Mouse (Mus musculus): ENCODE results near the gene Cadps2. TPM values are rescaled to one million over a fixed set of nuclear protein-coding genes. Genes with fewer than 3 reads are reported as not detected.

The Cadps2 gene
- total RNA-seq, 2 experiments from 2014 or later: 82.4 to 91.4 TPM

DNA sequence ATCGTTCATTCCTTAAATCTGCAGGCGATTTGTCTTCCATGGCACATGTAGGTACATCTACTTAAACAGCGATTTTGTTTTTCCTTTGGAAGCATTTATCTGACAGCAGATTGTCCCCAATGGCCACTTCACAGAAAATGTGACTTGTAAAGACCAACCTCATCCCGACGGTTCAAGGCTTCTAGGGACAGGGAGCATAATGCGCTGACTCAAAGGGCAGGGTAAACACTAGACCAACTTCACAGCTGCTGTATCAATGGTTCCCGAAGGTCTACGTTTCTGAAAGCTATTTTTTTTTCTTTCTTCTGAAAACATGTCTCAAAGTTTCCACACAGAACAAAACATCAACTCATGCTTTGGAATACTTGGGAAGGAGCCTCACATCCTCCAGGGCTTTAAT, 524.3 kb downstream of the Cadps2 start:
- no peak overlapping the region for H3K4me3 ChIP-seq
- intact Hi-C loops (cut with DNase I): no loop called here
- no peak for DNase-seq (ENCODE audit: extremely low spot score in 1 of 2, low spot score in 2 of 2)
- no peak for TF ChIP-seq CTCF (IDR thresholded peaks at IDR 0.05)
- H3K27ac ChIP-seq: no peak overlapping the region

DNA sequence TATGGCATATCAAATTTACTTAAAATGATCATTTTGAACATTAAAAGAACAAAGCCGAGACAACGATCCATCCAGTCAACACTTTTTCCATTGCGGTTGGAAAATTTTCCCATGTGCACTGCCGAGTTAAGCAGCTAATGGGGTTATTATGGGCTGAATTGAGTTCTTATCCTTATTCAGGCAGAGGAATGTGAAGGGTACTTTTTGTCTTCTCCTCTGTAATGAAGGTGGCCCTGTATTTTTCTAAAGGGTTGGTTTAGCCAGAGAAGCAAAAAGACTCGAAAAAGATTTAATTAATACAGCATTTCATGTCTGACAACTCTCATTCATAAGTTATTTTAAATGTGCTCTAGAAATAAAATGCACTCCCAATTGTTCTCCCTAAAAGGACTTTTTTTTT, 524.9 kb downstream of the Cadps2 start:
- DNase-seq (ENCODE audit: extremely low spot score in 1 of 2, low spot score in 2 of 2): no peak
- Histone ChIP-seq H3K27ac (no peak overlapping the region), H3K4me3 (no peak overlapping the region)
- intact Hi-C loops (cut with DNase I): no loop called here
- TF ChIP-seq CTCF (IDR thresholded peaks at IDR 0.05): no peak

DNA sequence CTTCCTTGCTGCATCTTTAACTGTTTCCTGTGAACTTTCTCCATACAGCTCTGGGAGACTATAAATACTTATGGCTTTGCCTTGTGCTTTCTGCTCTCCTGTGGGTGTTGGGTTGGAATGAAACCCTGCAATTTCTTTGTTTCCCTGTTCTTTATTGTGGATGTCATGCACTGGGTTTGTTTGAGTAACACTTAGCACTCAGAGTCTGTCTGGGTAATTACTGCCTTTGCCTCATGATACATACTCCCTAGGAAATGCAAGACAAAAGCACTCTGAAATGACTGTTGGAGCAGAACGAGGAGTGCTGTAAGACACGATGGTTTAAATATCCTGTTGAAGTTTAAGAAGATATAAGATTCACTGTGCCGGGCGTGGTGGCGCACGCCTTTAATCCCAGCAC, 533.2 kb downstream of the Cadps2 start:
- Histone ChIP-seq H3K4me3 (no peak overlapping the region), H3K27ac (no peak overlapping the region)
- no peak for TF ChIP-seq CTCF (IDR thresholded peaks at IDR 0.05)
- DNase-seq (ENCODE audit: extremely low spot score in 1 of 2, low spot score in 2 of 2): no peak
- intact Hi-C loops (cut with DNase I): no loop called here

DNA sequence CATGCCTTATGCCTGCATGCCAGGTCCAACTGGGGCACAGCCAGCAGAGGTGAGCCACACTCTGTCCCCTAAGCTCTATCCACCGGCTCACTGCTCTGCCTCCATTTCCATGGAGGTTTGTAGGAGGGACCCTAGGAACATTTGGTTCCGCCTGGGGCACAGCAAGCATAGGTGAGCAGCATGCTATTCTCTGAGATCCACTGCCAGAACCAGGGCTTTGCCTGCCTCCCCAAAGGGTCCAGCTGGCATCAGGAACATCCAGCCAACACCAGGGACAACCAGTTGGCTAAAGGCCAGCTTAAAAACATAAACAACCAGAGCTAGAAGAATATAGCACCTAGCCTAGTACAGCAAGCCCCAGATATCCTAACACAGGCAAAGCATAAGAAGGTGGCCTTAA, 540.6 kb downstream of the Cadps2 start:
- DNase-seq (ENCODE audit: extremely low spot score in 1 of 2, low spot score in 2 of 2): no peak
- no peak overlapping the region for H3K4me3 ChIP-seq
- no peak for TF ChIP-seq CTCF (IDR thresholded peaks at IDR 0.05)
- intact Hi-C loops (cut with DNase I): no loop called here
- H3K27ac ChIP-seq: no peak overlapping the region

DNA sequence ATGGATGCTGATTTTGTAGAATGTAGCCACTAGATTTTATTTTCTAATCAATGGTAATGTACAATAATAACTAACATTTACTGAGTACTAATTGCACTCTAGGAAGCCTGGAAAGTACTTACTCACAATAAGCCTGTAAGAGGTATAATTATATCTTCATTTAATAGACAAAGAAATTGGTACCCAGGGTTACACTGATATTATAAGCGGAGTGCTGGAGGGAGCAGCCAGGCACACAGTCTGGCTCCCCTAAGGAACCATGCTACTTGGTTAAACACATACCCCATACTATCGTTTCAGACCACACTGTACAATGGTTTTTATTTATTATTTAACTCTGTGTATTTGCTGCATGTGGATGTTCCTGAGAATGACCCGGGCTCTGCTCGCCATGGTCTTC, 544.5 kb downstream of the Cadps2 start:
- intact Hi-C loops (cut with DNase I): no loop called here

DNA sequence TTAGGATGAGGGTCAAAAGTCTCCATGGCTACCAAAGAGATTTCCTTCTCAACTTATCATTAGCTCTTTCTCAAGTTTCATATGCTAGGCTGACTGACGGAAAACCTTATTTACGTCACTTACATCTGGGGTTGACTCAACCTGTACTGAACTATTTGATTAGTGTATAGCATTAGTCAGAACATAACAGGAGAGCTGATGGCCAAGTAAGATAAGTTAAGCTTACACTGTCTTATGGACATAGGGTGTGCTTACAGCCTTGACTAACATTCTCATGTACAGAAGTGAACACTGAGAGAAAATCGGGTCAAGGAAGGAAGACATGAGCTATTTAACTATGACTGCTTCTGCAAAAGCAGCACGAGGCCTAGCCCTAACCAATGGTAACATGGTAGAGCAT, 550.5 kb downstream of the Cadps2 start:
- no peak for DNase-seq (ENCODE audit: extremely low spot score in 1 of 2, low spot score in 2 of 2)
- intact Hi-C loops (cut with DNase I): no loop called here
- H3K27ac ChIP-seq: no peak overlapping the region
- no peak overlapping the region for H3K4me3 ChIP-seq
- no peak for TF ChIP-seq CTCF (IDR thresholded peaks at IDR 0.05)

More for the DNA sequence above, 544.5 kb downstream of the Cadps2 start:
- H3K4me3 ChIP-seq: no peak overlapping the region
- TF ChIP-seq CTCF (IDR thresholded peaks at IDR 0.05): no peak
- no peak overlapping the region for H3K27ac ChIP-seq
- DNase-seq (ENCODE audit: extremely low spot score in 1 of 2, low spot score in 2 of 2): no peak

DNA sequence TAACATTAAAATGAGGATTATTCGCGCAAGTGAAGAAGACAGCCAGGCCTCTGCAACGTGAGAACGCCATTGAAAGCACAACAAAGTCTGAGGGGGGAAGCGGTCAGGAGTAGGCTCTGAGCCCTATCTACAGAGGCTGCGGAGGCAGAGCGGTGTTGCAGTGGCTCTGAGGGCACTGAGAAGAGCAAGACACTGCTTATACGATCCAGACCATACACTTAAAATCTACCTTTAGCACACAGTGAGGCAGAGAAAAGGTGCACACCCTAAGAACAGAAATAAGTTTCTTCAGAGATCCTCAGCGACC, 557.8 kb downstream of the Cadps2 start:
- intact Hi-C loops (cut with DNase I): no loop called here
- no peak for DNase-seq (ENCODE audit: extremely low spot score in 1 of 2, low spot score in 2 of 2)
- Histone ChIP-seq H3K4me3 (no peak overlapping the region), H3K27ac (no peak overlapping the region)
- TF ChIP-seq CTCF (IDR thresholded peaks at IDR 0.05): no peak

DNA sequence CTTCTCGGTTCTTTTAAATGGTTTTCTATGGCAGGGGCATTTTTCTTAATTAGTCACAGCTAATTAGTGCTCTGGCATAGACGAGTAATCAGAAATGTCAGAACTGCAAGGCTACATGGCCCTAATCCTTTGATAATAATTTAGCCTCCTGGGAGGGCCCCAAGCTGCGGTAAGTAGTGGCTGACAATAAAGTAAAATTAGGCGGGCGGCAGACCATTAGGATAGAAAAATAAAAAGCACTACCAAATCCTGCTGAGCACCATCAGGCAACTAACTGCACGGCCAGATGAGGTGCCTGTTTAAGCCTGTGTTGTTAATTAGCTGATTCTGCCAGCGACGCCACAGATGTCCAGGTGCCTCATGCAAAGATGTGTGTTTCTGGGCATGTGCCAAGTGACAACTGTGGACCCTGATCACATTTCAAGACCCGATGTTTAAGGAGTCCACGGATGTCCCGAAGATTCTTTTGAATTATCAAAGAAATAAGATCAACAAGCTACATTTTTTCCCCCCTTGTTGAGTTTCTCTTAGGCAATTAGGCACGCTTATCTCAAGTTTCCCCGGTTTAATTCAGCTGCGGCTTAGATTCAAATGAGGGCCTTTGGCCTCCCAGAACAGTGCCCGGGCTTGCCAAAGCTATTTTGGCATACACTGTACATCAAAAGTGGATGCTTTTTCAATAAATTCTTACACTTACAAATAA, 558.3 kb downstream of the Cadps2 start:
- TF ChIP-seq CTCF (IDR thresholded peaks at IDR 0.05): no peak
- intact Hi-C loops (cut with DNase I): no loop called here
- DNase-seq (ENCODE audit: extremely low spot score in 1 of 2, low spot score in 2 of 2): no peak

DNA sequence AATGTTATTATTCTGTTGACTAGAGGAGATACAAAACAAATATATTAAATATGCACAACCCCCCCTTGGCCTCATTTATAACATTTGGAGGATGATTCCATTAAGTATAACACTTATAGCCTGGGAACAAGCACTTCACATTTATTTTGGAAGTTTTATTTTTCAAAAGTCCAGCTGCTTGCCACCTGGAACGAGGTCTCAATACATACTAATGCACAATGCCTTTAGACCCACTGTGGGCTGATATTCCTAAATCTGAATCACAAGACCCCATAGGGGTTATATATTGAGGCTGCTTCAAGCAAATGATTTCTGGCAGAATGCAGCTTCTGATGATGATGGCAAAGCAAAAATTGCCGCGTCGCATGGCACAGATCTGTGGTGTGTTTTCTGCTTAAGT, 565.7 kb downstream of the Cadps2 start:
- H3K4me3 ChIP-seq: no peak overlapping the region
- intact Hi-C loops (cut with DNase I): no loop called here
- TF ChIP-seq CTCF (IDR thresholded peaks at IDR 0.05): no peak

More for the DNA sequence above, 558.3 kb downstream of the Cadps2 start:
- Histone ChIP-seq H3K4me3 (no peak overlapping the region), H3K27ac (no peak overlapping the region)

DNA sequence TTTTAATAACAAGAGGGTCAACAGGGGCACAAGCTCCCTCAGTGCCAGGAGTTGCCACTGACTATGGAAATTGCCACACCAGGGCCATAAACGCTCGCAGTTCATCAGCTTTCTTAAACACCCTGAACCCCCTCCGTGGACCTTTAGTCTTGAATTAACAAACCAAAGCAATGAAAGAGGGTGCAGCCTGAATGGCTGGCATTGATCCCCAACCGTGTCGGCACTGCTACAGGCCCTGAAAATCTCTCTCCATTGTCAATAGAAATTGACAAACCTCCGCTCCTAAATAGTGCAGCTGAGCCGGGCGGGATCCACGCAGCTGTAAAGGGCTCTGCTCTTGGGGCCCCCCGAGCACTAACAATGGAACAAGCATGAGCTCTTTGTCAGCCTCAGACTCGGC, 566.2 kb downstream of the Cadps2 start:
- Histone ChIP-seq H3K4me3 (no peak overlapping the region), H3K27ac (no peak overlapping the region)
- intact Hi-C loops (cut with DNase I): no loop called here
- no peak for DNase-seq (ENCODE audit: extremely low spot score in 1 of 2, low spot score in 2 of 2)
- TF ChIP-seq CTCF (IDR thresholded peaks at IDR 0.05): no peak

More for the DNA sequence above, 565.7 kb downstream of the Cadps2 start:
- no peak overlapping the region for H3K27ac ChIP-seq
- DNase-seq (ENCODE audit: extremely low spot score in 1 of 2, low spot score in 2 of 2): no peak

DNA sequence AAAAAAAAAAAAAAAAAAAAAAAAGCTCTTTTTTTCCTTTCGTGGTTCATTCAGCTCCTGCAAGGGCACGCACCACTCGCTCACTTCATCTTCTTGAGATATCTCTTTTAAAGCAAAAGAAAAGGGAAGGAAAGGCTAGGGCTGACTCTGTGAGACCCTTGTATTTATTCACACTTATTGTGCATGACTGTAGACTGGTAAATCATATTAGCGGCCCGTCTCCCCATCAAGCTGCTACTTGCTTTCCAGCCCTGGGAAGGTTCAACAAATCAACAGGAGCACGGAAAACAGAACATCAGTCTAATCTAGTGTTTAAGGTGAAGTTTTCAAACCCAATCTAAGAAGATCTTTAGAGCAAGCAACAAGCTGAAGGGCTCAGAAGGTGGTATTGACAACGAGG, 566.7 kb downstream of the Cadps2 start:
- Histone ChIP-seq H3K27ac (no peak overlapping the region), H3K4me3 (no peak overlapping the region)
- intact Hi-C loops (cut with DNase I): no loop called here
- TF ChIP-seq CTCF (IDR thresholded peaks at IDR 0.05): no peak
- DNase-seq (ENCODE audit: extremely low spot score in 1 of 2, low spot score in 2 of 2): no peak

DNA sequence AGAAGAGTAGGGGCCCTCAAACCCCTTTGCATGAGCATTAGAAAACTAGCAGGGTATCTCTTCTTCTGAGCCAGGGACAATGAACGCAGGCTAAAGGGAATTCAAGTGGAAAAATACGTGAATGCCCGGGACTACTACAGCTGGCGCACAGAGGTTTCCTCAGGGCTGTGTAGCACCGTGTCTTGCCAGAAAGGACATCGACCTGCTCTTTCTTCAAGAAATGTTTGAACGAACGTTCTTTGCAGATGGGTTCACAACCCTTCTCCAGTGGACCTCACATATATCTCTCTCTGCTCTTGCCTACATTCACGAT, 578.5 kb downstream of the Cadps2 start:
- no peak for TF ChIP-seq CTCF (IDR thresholded peaks at IDR 0.05)
- intact Hi-C loops (cut with DNase I): no loop called here
- no peak for DNase-seq (ENCODE audit: extremely low spot score in 1 of 2, low spot score in 2 of 2)
- Histone ChIP-seq H3K4me3 (no peak overlapping the region), H3K27ac (no peak overlapping the region)

DNA sequence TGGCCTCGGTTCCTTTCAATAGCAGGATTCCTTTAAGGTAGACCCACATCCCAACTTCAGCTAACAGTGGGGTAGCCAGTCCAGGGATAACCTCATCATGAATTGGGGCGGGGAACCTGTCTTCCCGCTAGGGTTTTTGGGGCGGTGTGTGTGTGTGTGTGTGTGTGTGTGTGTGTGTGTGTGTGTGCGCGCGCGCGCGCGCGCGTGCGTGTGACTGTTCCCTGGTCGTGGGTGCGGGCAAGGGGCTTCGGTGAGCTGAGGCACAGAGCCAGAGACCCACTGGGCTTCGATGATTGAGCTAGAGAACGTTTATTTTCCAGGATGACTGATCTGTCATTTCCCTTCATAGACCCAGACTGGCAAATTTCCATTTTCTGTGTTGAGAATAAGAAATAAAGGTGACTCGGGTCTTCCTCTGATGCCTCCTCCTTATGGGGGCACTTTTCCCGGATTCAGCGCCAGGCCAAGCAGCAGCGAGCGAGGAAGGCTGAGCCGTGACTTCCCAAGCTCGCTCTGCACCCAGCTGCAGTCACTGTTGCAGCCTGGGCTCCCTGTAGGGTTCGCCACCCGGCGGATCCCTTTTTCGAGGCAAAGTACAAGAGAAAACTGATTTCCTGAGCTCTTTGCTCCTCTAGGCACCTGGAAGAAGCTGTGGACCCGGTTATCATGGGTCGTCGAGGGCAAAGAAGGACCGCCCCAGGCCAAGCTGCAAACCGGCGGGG, 579.0 kb downstream of the Cadps2 start:
- no peak for TF ChIP-seq CTCF (IDR thresholded peaks at IDR 0.05)
- intact Hi-C loops (cut with DNase I): no loop called here
- H3K27ac ChIP-seq: no peak overlapping the region
- no peak overlapping the region for H3K4me3 ChIP-seq
- no peak for DNase-seq (ENCODE audit: extremely low spot score in 1 of 2, low spot score in 2 of 2)

Measured in left cerebral cortex, adult 2 months (tissue).